Mouse (Mus musculus) limb, embryonic 10.5 days (tissue): ENCODE data around the gene Colgalt2. TPM values are rescaled to one million over a fixed set of nuclear protein-coding genes. Genes with fewer than 3 reads are reported as not detected.

Experiments
- DNase-seq: peaks from one replicate; pipeline ENCODE4 v3.0.0-alpha.2; 2017; ENCODE audit warnings: low spot score
- H3K27ac ChIP-seq: fragments of 300-500 bp; sonication (generic); 2 replicates; pipeline ENCODE4 v1.5.1; 2016; ENCODE audit warnings: mild to moderate bottlenecking
- H3K27me3 ChIP-seq: fragments of 300-500 bp; sonication (generic); 2 replicates; pipeline ENCODE4 v1.6.1; 2016; ENCODE audit warnings: low read depth, mild to moderate bottlenecking; ENCODE audit not compliant: poor library complexity, severe bottlenecking
- H3K36me3 ChIP-seq: fragments of 300-500 bp; sonication (generic); 2 replicates; pipeline ENCODE4 v1.6.1; 2016; ENCODE audit warnings: mild to moderate bottlenecking, moderate library complexity
- H3K4me1 ChIP-seq: fragments of 300-500 bp; sonication (generic); 2 replicates; pipeline ENCODE4 v1.6.1; 2016
- H3K4me3 ChIP-seq: fragments of 300-500 bp; sonication (generic); 2 replicates; pipeline ENCODE4 v1.5.1; 2016; ENCODE audit warnings: mild to moderate bottlenecking, moderate library complexity
- H3K9me3 ChIP-seq: fragments of 300-500 bp; sonication (generic); replicated peaks from 2 replicates; pipeline ENCODE4 v1.6.1; 2016; ENCODE audit warnings: mild to moderate bottlenecking
- WGBS: fragments of 180-500 bp; shearing (Covaris S2); methylation state at CpG from one replicate; pipeline ENCODE4 v1.1.7; 2016; 5-methylcytosine and 5-hydroxymethylcytosine counted together
- polyA plus RNA-seq: library from polyadenylated mRNA; unstranded; fragments of >200 nt; fragmentation: Nextera tagmentation; extraction: Ambion mirVana; gene quantifications from 2 replicates; pipeline ENCODE4 v1.2.1, GENCODE M21; 2016

Colgalt2 gene
- polyA plus RNA-seq, 1 experiment from 2014 or later: 1.0 TPM

DNA sequence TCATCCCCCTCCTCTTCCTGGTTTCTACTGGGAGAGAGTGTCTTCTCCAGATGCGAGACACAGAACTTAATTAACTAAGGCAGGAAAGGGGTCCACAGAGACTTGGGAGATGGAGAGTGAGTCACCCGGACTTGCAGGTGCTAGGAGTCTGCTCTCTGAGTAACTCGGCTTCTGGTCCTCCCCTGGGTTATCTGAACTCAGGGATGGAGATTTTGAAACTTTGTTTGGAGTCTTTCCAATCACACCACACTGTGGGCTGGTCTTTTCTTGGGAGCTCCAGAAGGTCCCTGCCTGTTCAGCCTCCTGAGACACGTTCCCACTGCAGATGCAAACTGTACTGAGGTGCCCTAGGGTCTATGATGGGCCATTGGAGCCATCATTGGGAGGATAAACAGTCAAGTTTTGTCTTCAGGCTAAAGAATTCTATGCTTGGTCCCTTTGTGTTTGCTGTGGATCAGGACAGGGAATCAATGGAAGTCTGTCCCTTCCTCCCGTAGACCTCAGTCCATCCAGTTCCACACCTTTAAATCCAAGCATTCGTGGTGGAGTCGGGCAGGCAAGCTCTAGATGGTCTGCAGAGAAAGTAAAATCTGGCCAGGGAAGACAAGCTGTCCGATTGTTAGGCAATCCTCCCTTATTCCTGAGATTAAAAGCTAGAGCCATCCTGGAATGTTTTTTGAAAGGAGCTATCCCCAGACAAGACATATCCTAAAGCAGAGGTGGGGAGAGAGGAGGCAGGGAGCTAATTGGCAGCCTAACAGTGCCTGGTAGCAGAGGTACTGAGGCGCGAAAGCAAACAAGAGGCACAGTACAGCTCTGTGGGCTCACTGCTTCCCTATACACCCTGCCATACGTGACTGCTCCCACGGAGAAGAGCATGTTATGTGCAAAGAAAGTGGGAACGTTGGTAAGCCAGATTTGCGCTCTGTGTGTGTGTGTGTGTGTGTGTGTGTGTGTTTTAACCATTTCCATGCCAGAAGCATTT lies 1.2 kb downstream of the Colgalt2 start:
- Histone ChIP-seq H3K4me1 (peaks cover 13% of the 10 kb centered on the region), H3K9me3 (no peaks in the 10 kb centered on the region), H3K27ac (peak overlapping the region; percentile 83; the same call in 1 of the 2 replicates), H3K4me3 (peak overlapping the region; percentile 69), H3K27me3 (peaks cover 50% of the 10 kb centered on the region), H3K36me3 (no peaks in the 10 kb centered on the region)
- DNase-seq: no peak
- WGBS: 29% methylated on average over 14 of the region's 14 CpGs

DNA sequence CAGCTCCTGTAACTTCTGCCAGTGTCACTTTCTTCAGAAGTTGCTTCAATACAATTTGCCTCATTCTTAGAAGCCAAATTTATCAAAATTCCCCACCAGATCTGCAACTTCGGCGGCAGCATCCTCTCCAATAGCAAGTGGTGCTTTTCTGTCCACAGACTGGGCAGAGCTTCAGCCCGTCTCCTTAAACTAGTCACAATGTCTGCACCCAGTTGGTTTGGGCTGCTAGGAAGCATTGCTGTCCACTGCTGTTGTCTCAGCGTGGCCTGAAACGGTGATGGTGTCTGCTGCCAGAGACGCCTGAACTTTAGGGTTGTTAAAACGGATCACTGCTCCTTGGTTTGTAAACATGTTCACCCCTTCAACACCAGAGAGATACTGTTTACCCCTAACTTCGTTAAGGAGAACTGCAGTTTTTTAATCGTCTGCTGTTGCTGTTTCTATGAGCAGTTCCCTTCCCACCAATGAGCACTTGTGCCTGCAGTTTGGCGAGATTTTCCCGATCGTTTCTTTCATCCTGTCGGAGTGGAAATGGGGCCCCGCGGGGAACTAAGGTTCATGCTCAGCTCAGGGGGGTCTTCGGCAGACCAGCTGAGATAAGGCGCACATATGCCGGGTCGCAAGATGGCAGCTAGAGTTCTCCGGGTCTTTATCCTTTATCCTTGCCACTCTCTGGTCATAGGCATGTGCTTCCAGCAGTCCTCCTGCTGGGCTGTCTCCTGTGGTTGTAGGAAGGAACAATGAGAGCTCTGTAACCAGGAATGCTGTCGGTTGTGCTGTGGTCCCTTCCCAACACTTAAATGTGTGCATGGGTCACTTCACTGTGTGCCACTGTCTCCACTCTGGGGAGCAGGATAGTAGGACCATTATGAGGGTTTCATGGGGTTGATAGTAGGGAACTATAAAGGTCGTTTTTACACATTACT lies 7.7 kb downstream of the Colgalt2 start:
- Histone ChIP-seq H3K27me3 (0 out of 2 replicates have a peak, but pooled peaks cover 6% of the 10 kb centered on the region), H3K9me3 (no peaks in the 10 kb centered on the region), H3K36me3 (no peaks in the 10 kb centered on the region), H3K27ac (0 out of 2 replicates have a peak overlapping the region, but pooled peaks have one; percentile 11), H3K4me1 (peaks cover 8% of the 10 kb centered on the region), H3K4me3 (no peak overlapping the region)
- 49% methylated on average over 22 of the region's 22 CpGs for WGBS
- DNase-seq: peak; percentile 36

DNA sequence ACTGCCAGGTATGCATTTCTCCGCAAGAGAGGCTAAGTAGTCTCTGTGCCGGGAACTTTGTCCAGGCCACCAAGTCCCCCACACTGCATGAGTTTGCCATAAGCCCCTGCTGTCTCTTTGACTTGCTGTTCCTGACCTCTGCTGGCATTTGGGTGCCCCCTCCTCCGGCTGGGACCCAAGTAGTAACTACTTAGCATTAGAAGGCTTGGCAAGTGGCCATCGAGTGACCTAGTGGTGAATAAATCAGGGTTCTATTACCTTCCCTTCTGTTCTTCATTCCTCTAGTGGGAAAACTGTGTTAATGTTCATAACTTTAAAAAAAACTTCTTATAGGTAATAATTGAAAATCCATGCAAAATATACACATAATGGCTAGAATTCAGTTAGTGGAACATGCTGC lies 9.7 kb downstream of the Colgalt2 start:
- WGBS: 86% methylated on average over 4 of the region's 4 CpGs
- Histone ChIP-seq H3K36me3 (no peaks in the 10 kb centered on the region), H3K4me3 (no peak overlapping the region), H3K4me1 (peaks cover 8% of the 10 kb centered on the region), H3K27me3 (no peaks in the 10 kb centered on the region), H3K9me3 (no peaks in the 10 kb centered on the region), H3K27ac (no peak overlapping the region)
- DNase-seq: no peak

DNA sequence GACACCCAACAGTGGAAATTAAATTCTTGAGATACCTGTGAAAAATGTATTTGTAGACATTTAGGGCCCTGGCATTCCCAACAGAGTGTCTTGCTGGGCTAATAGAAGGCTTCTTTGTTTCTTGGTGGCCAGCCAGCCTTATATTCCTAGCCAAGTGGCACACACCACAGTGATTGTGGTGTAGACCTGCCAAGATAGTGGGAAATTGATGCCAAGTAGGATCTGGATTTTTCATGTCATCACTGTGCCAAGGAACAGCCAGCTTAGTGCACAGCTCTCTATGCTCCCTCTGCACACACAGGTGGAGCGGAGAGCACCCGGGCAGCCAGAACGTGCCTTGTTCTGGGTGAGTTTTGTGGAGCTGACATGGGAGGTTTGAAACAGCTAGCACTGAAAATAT lies 11.0 kb downstream of the Colgalt2 start:
- Histone ChIP-seq H3K36me3 (no peaks in the 10 kb centered on the region), H3K4me3 (no peak overlapping the region), H3K27ac (no peak overlapping the region), H3K9me3 (no peaks in the 10 kb centered on the region), H3K4me1 (peaks cover 8% of the 10 kb centered on the region), H3K27me3 (no peaks in the 10 kb centered on the region)
- 91% methylated on average over 3 of the region's 3 CpGs for WGBS
- no peak for DNase-seq

DNA sequence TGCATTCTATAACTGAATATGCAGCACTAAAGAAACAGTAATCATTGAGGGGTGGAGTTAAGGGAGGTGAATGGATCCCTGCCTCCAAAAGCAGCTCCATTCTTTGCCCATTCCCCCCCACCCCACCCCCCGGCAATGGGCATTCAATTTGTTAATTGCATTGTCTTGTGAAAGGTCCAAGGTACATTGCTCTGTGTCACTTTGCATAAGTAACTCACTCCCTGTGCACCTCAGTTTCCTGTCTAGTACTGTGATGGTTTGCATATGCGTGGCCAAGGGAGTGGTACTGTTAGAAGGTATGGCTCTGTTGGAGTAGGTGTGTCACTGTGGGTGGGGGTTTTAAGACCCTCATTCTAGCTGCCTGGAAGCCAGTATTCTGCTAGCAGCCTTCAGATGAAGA lies 13.5 kb downstream of the Colgalt2 start:
- Histone ChIP-seq H3K27me3 (no peaks in the 10 kb centered on the region), H3K9me3 (no peaks in the 10 kb centered on the region), H3K4me1 (peaks cover 9% of the 10 kb centered on the region), H3K4me3 (no peak overlapping the region), H3K36me3 (no peaks in the 10 kb centered on the region), H3K27ac (no peak overlapping the region)
- WGBS: 98% methylated on average over 2 of the region's 2 CpGs
- DNase-seq: no peak

DNA sequence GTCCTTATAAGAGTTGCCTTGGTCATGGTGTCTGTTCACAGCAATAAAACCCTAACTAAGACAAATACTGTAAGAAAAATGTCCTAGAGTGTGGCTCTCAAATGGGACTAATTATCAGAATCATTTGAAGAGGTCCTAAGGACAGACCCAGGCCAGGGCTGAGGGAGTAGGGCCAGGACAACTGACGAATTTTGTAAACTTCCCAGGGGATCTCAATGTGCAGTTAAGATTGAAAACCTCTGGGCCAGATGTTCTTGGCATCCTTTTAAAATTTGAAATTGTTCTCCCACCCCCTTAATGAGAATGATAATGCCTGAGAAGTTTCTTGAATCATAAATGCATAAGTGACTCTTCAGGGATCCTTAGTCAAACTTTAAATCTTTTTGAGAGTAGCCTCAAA lies 14.3 kb downstream of the Colgalt2 start:
- Histone ChIP-seq H3K27ac (no peak overlapping the region), H3K9me3 (no peaks in the 10 kb centered on the region), H3K4me1 (peaks cover 9% of the 10 kb centered on the region), H3K36me3 (no peaks in the 10 kb centered on the region), H3K4me3 (no peak overlapping the region), H3K27me3 (no peaks in the 10 kb centered on the region)
- no peak for DNase-seq
- WGBS: 69% methylated on average over 1 of the region's 1 CpGs

DNA sequence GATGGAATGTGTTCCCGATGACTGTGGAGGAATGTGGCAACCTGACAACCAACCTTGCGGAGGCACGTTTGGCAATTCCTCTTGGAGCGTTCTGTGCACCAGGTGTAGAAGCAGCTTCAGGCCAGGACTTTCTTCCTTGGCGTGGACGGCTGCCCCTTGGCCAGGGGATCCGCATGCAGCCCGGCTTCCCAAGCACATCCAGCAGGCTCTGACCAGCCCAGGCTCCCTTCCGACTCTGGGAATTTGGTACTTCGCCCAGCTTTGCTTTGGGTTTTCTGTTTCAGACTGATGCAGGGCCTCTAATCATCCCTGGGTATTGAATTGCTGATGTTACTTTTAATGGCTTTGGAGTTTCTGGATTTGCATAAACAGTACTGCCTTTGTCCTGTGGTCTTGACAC lies 14.8 kb downstream of the Colgalt2 start:
- 79% methylated on average over 10 of the region's 10 CpGs for WGBS
- no peak overlapping the region for H3K27ac ChIP-seq
- DNase-seq: no peak

DNA sequence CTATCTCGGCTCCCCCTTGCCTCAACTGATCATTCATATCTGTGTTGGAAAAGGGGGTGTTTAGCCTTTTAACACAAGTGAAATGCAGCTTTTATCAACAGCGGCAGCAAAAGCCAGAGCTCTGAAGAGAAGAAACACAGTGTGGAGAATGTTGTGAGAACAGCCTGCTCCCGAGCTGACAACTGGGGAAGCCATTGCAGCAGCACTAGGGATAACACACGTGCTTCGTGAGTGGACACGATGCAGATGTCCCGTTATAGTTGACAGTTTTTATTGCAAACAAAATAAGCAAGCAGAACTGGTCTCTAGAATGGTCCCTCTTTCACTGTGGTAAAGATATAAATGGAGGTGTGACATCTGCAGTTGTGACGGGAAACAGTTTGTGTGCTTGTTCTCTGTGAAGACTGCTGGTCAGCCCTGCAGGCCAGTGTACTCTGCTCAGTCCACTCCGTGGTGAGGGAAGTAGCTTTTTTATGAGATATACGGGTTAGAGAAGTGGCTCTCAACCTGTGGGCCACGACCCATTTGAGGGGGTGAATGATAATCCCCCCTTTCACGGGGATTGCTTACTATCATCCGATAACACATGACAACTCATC lies 16.8 kb downstream of the Colgalt2 start:
- no peak for DNase-seq
- H3K27me3 ChIP-seq: no peaks in the 10 kb centered on the region
- WGBS: 74% methylated on average over 13 of the region's 13 CpGs
- no peaks in the 10 kb centered on the region for H3K36me3 ChIP-seq
- H3K4me1 ChIP-seq: peaks cover 14% of the 10 kb centered on the region
- no peaks in the 10 kb centered on the region for H3K9me3 ChIP-seq
- no peak overlapping the region for H3K27ac ChIP-seq
- no peak overlapping the region for H3K4me3 ChIP-seq

More for the DNA sequence above, 14.8 kb downstream of the Colgalt2 start:
- Histone ChIP-seq H3K4me1 (peaks cover 9% of the 10 kb centered on the region), H3K9me3 (no peaks in the 10 kb centered on the region), H3K4me3 (no peak overlapping the region), H3K36me3 (no peaks in the 10 kb centered on the region), H3K27me3 (no peaks in the 10 kb centered on the region)

DNA sequence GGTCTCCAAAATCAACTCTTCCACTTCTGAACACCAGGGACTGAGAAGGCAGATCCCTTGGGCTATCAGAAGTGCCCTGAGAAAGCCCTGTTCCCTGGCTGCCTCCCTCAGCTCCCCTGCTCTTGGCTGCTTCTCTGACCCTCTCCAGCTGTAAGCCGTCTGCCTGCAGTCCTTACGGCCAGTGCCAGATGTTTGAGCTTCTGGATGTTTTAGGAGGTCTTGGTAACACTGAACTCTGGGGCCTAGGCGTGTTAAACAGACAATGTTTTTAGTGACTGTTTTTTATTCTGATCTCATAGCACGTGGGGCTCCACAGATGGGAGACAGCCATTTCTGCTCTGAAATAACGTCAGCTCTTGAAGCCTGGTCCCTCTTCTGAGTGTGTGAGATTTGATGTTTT lies 18.0 kb downstream of the Colgalt2 start:
- WGBS: 11% methylated on average over 5 of the region's 5 CpGs
- no peak overlapping the region for H3K4me3 ChIP-seq
- H3K27me3 ChIP-seq: no peaks in the 10 kb centered on the region
- no peak overlapping the region for H3K27ac ChIP-seq
- H3K9me3 ChIP-seq: no peaks in the 10 kb centered on the region
- peaks cover 16% of the 10 kb centered on the region for H3K4me1 ChIP-seq
- DNase-seq: peak; percentile 37
- no peaks in the 10 kb centered on the region for H3K36me3 ChIP-seq

DNA sequence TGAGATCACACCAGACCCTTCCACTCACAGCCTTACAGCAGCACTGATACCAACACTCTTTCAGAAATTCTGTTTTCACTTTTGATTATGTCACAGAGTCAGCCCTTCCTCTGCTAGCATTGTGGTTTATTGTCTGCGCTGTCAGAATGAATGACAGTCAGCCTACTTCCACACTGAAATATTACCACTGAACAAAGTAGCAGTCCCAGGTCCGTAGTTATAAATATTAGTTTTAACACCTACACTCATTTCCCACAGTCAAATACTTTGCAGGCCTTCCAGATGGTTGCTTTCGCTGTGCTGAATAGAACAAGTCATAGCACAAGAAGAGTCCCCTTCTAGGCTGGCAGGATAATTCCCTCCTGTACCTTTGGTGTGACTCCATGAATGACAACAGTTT lies 22.7 kb downstream of the Colgalt2 start:
- no peak overlapping the region for H3K4me3 ChIP-seq
- no peak for DNase-seq
- H3K36me3 ChIP-seq: no peaks in the 10 kb centered on the region
- 74% methylated on average over 3 of the region's 3 CpGs for WGBS
- peaks cover 25% of the 10 kb centered on the region for H3K4me1 ChIP-seq
- H3K27ac ChIP-seq: no peak overlapping the region
- no peaks in the 10 kb centered on the region for H3K27me3 ChIP-seq
- no peaks in the 10 kb centered on the region for H3K9me3 ChIP-seq

DNA sequence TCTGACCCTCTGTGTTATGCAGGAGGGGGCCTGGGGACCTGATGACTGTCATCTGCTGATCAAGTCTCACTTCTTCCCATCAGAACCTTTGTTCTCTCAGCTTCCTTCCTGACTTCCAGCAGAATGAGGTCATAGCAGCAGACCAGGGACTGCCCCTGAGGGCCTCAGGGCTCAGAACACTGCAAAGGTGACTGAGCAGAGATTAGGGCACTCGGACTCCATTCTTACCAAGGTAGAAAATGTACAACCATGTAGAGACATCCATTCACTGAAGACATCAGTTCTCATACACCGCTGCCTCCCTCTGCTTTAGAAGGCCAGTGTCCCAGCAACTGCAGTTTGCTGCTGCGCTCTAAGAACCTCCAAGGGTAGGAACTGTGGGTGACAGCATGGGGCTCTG lies 23.4 kb downstream of the Colgalt2 start:
- Histone ChIP-seq H3K36me3 (no peaks in the 10 kb centered on the region), H3K27ac (no peak overlapping the region), H3K9me3 (no peaks in the 10 kb centered on the region), H3K27me3 (no peaks in the 10 kb centered on the region), H3K4me1 (peaks cover 18% of the 10 kb centered on the region), H3K4me3 (no peak overlapping the region)
- no peak for DNase-seq
- 79% methylated on average over 3 of the region's 3 CpGs for WGBS

DNA sequence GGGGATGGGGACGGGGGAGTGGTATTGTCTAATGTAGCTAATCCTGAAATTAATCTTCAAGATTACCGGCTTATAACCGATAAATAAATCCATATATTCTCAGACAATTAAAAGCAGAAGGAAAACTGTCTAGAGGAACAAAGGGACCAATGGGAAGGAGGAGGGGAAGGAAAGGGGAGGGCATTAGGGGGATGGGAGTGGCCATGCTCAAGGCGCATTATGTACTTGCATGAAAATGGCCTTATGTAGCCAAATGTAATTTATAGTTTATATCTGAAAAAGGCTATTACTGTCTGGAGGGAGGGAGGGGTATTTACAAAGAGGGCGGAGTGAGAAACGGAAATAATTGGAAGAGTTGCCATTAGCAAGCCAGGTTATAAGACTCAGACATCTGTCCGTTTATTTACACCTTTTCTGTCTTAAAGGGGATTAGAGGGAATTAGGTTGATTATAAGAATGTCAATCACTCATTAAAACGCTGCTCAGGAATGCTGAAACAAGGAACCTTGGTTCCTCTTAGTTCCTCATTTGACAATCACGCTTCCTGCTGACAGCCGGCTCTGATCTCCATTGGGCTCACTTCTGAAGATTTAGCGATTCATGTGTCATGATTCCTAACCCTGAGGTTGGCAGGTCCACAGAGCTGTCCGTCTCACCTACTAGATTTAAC lies 28.4 kb downstream of the Colgalt2 start:
- H3K4me1 ChIP-seq: peaks cover 6% of the 10 kb centered on the region
- 61% methylated on average over 12 of the region's 12 CpGs for WGBS
- no peaks in the 10 kb centered on the region for H3K36me3 ChIP-seq
- H3K27ac ChIP-seq: no peak overlapping the region
- no peak overlapping the region for H3K4me3 ChIP-seq
- H3K9me3 ChIP-seq: no peaks in the 10 kb centered on the region
- no peak for DNase-seq
- H3K27me3 ChIP-seq: no peaks in the 10 kb centered on the region
